Mouse (Mus musculus): ENCODE results near the gene Tmem87a. TPM values are rescaled to one million over a fixed set of nuclear protein-coding genes. Genes with fewer than 3 reads are reported as not detected.

The Tmem87a gene
- polyA plus RNA-seq, 1 experiment from 2014 or later, result 10.4 TPM

- WGBS, result 60% methylated on average over 3 of the region's 3 CpGs
- Histone ChIP-seq H3K27me3 (ENCODE audit: control insufficient read depth, insufficient read depth, low read length) (no peaks in the 10 kb centered on the region), H3K36me3 (replicated peaks; ENCODE audit: control insufficient read depth, insufficient read depth, low read depth, low read length) (no peaks in the 10 kb centered on the region; the same call in 1 of the 2 replicates), H3K27ac (replicated peaks; ENCODE audit: low read depth, low read length) (no peak within 1 kb of the TSS), H3K9me3 (replicated peaks; ENCODE audit: control insufficient read depth, low read length) (no peaks in the 10 kb centered on the region), H3K4me2 (ENCODE audit: low read depth, low read length) (no peak within 1 kb of the TSS), H3K9ac (replicated peaks; ENCODE audit: low read length) (no peak within 1 kb of the TSS), H3K4me1 (ENCODE audit: control insufficient read depth, insufficient read depth, low read length) (no peaks in the 10 kb centered on the region), H3K4me3 (ENCODE audit: low read depth, low read length) (no peak within 1 kb of the TSS)
- no peak for ATAC-seq (replicated peaks; ENCODE audit: insufficient number of reproducible peaks, low FRiP score, low TSS enrichment, low read depth)
- no peak for DNase-seq (ENCODE audit: low spot score)
Measured at GRCm38 (mm10) chr2:120313976-120314375, 89.9 kb downstream of the Tmem87a start, which contains the start of gene Pla2g4f. TSS of gene Pla2g4f (minus strand) at chr2:120314165.

- Histone ChIP-seq H3K9ac (replicated peaks; ENCODE audit: low read length) (no peak overlapping the region), H3K9me3 (replicated peaks; ENCODE audit: control insufficient read depth, low read length) (no peaks in the 10 kb centered on the region), H3K4me1 (ENCODE audit: control insufficient read depth, insufficient read depth, low read length) (no peaks in the 10 kb centered on the region), H3K36me3 (replicated peaks; ENCODE audit: control insufficient read depth, insufficient read depth, low read depth, low read length) (no peaks in the 10 kb centered on the region; the same call in 1 of the 2 replicates), H3K27ac (replicated peaks; ENCODE audit: low read depth, low read length) (no peak overlapping the region), H3K27me3 (ENCODE audit: control insufficient read depth, insufficient read depth, low read length) (no peaks in the 10 kb centered on the region), H3K4me2 (ENCODE audit: low read depth, low read length) (no peak overlapping the region), H3K4me3 (ENCODE audit: low read depth, low read length) (no peak overlapping the region)
- WGBS, result 71% methylated on average over 7 of the region's 7 CpGs
- ATAC-seq (replicated peaks; ENCODE audit: insufficient number of reproducible peaks, low FRiP score, low TSS enrichment, low read depth) (no peak), DNase-seq (ENCODE audit: low spot score) (no peak)
Measured at GRCm38 (mm10) chr2:120312276-120312825, 91.6 kb downstream of the Tmem87a start.

Other genes starting within 250 kb of the Tmem87a start
- gene Ehd4, start 249.5 kb downstream of the Tmem87a start, polyA plus RNA-seq (2014; fragmentation: Nextera tagmentation; extraction: Ambion mirVana), result 11.9 and 13.7 TPM in 2 replicates
- not detected in 2 replicates for gene Pla2g4e, start 158.8 kb downstream of the Tmem87a start, polyA plus RNA-seq (2014; fragmentation: Nextera tagmentation; extraction: Ambion mirVana)
- 0.08 TPM in 1 of 2 replicates, not detected in the other for gene Pla2g4d, start 114.9 kb downstream of the Tmem87a start, polyA plus RNA-seq (2014; fragmentation: Nextera tagmentation; extraction: Ambion mirVana)
- gene Pla2g4f, start 89.9 kb downstream of the Tmem87a start, polyA plus RNA-seq (2014; fragmentation: Nextera tagmentation; extraction: Ambion mirVana), result not detected in 2 replicates
- gene Vps39, start 51.0 kb downstream of the Tmem87a start, polyA plus RNA-seq (2014; fragmentation: Nextera tagmentation; extraction: Ambion mirVana), result 26.8 and 30.9 TPM in 2 replicates
- 5.6 and 8.3 TPM in 2 replicates for gene Ganc, start 217 bp downstream of the Tmem87a start, polyA plus RNA-seq (2014; fragmentation: Nextera tagmentation; extraction: Ambion mirVana)
- 2.3 and 4.9 TPM in 2 replicates for gene Capn3, start 51.9 kb upstream of the Tmem87a start, polyA plus RNA-seq (2014; fragmentation: Nextera tagmentation; extraction: Ambion mirVana)
- gene Zfp106, start 159.7 kb upstream of the Tmem87a start, polyA plus RNA-seq (2014; fragmentation: Nextera tagmentation; extraction: Ambion mirVana), result 55.9 and 59.2 TPM in 2 replicates
- gene Snap23, start 163.6 kb upstream of the Tmem87a start, polyA plus RNA-seq (2014; fragmentation: Nextera tagmentation; extraction: Ambion mirVana), result 62.0 and 66.4 TPM in 2 replicates
- 33.3 and 33.8 TPM in 2 replicates for gene Haus2, start 205.3 kb upstream of the Tmem87a start, polyA plus RNA-seq (2014; fragmentation: Nextera tagmentation; extraction: Ambion mirVana)
- 26.0 and 27.0 TPM in 2 replicates for gene Lrrc57, start 205.4 kb upstream of the Tmem87a start, polyA plus RNA-seq (2014; fragmentation: Nextera tagmentation; extraction: Ambion mirVana)
- 3.4 and 3.7 TPM in 2 replicates for gene Stard9, start 225.0 kb upstream of the Tmem87a start, polyA plus RNA-seq (2014; fragmentation: Nextera tagmentation; extraction: Ambion mirVana)

All from embryonic facial prominence, embryonic 11.5 days (tissue).